ENCODE assay signal across 12 mouse cellular contexts in the genomic region with DNA sequence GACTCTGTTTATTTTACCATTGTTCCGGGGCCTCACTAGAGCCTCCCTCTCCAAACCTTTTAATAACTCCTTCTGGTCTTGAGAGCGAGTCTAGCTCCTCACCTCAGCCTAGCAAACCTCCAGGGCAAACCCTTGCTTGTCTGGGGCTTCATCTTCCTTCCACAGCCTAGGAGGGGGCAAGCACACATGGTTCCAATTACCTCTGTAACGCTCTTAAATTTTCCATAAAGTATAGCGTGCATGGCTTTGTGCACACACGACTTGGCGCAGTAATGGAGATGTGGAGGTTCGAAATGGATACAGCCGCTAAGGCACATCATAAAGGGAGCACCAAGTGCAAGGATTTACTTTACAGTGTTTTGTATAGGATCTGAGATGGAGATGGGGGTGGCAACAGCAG. TPM values are rescaled to one million over a fixed set of nuclear protein-coding genes. Genes with fewer than 3 reads are reported as not detected.
DNase-seq lines count a peak whose midpoint lies in the region; ATAC-seq and TF ChIP-seq lines count a peak whose summit lies in the region.
"Had no signal": no experiment of that assay in that cellular context is flagged by ENCODE, and none has a peak within 500 bp of the region (broad histone marks: within the 10 kb centered on the region; RNA-seq: fewer than 3 reads in every experiment).

No protein-coding gene starts in this region.

- H3K4me3 ChIP-seq in heart, postnatal 0 days (ENCODE audit: low read depth, low read length), result no peak overlapping the region
- no peak overlapping the region for H3K4me3 ChIP-seq in embryonic facial prominence, embryonic 12.5 days
- H3K4me3 ChIP-seq in limb, embryonic 15.5 days, result no peak overlapping the region
- H3K4me3 ChIP-seq: liver, embryonic 13.5 days; myocyte had no signal

- no peak for DNase-seq in heart, postnatal 0 days (ENCODE audit: low spot score)
- no peak for DNase-seq in heart, adult 9 months (ENCODE audit: low spot score in 2 of 2)
- DNase-seq in NIH3T3 (ENCODE audit: low read depth), result peak; percentile 52
- DNase-seq in left cerebral cortex, postnatal 4 days, result no peak
- DNase-seq: cerebellum, adult 18-20 months; kidney, postnatal 36 days; liver, embryonic 13.5 days; thymus, postnatal 14 days had no signal

- H3K4me1 ChIP-seq in heart, postnatal 0 days (ENCODE audit: control insufficient read depth, insufficient read depth), result peaks cover 44% of the 10 kb centered on the region
- peaks cover 34% of the 10 kb centered on the region for H3K4me1 ChIP-seq in embryonic facial prominence, embryonic 12.5 days
- peaks cover 54% of the 10 kb centered on the region for H3K4me1 ChIP-seq in limb, embryonic 15.5 days

- ATAC-seq in heart, postnatal 0 days (ENCODE audit: insufficient read depth, low read depth), result no peak
- peak; percentile 65 for ATAC-seq in embryonic facial prominence, embryonic 12.5 days (ENCODE audit: insufficient number of reproducible peaks, insufficient read depth, low FRiP score, low TSS enrichment)
- ATAC-seq in limb, embryonic 15.5 days (ENCODE audit: insufficient number of reproducible peaks, low FRiP score, low TSS enrichment, low read depth), result peak; percentile 75
- ATAC-seq in erythroid progenitor cell, adult 5-6 weeks (replicated peaks; ENCODE audit: low FRiP score, poor library complexity, severe bottlenecking), result no peak

- no peak overlapping the region for H3K4me2 ChIP-seq in heart, postnatal 0 days (ENCODE audit: low read depth, low read length)
- peak overlapping the region; percentile 38; the same call in 1 of the 2 replicates for H3K4me2 ChIP-seq in embryonic facial prominence, embryonic 12.5 days (replicated peaks)
- H3K4me2 ChIP-seq in limb, embryonic 15.5 days, result peak overlapping the region; percentile 37; the same call in 1 of the 2 replicates
- H3K4me2 ChIP-seq: liver, embryonic 13.5 days had no signal

- no peaks in the 10 kb centered on the region for H3K9me3 ChIP-seq in heart, postnatal 0 days (replicated peaks; ENCODE audit: control insufficient read depth, low read length)
- no peaks in the 10 kb centered on the region for H3K9me3 ChIP-seq in embryonic facial prominence, embryonic 12.5 days
- H3K9me3 ChIP-seq in limb, embryonic 15.5 days, result no peaks in the 10 kb centered on the region
- H3K9me3 ChIP-seq: liver, embryonic 13.5 days had no signal

- H3K27ac ChIP-seq in heart, postnatal 0 days (ENCODE audit: low read depth), result peak overlapping the region; percentile 84
- peak overlapping the region; percentile 98 for H3K27ac ChIP-seq in embryonic facial prominence, embryonic 12.5 days
- peak overlapping the region; percentile 95 for H3K27ac ChIP-seq in limb, embryonic 15.5 days
- H3K27ac ChIP-seq: liver, embryonic 13.5 days had no signal

- TF ChIP-seq EP300 in heart, postnatal 0 days (IDR thresholded peaks at IDR 0.05; ENCODE audit: low read depth), result no peak

- 90% methylated on average over 8 of the region's 8 CpGs for WGBS in heart, postnatal 0 days
- WGBS in embryonic facial prominence, embryonic 12.5 days, result 11% methylated on average over 8 of the region's 8 CpGs
- WGBS in limb, embryonic 15.5 days, result 25% methylated on average over 8 of the region's 8 CpGs

- TF ChIP-seq CTCF in heart, postnatal 0 days (IDR thresholded peaks at IDR 0.05; ENCODE audit: low read depth), result no peak

- H3K36me3 ChIP-seq in heart, postnatal 0 days (replicated peaks; ENCODE audit: control insufficient read depth, insufficient read depth, low read length), result no peaks in the 10 kb centered on the region
- no peaks in the 10 kb centered on the region for H3K36me3 ChIP-seq in embryonic facial prominence, embryonic 12.5 days
- H3K36me3 ChIP-seq in limb, embryonic 15.5 days, result no peaks in the 10 kb centered on the region
- H3K36me3 ChIP-seq: liver, embryonic 13.5 days had no signal

- H3K27me3 ChIP-seq in heart, postnatal 0 days (ENCODE audit: control insufficient read depth, insufficient read depth, low read length), result no peaks in the 10 kb centered on the region
- H3K27me3 ChIP-seq in embryonic facial prominence, embryonic 12.5 days, result no peaks in the 10 kb centered on the region
- no peaks in the 10 kb centered on the region for H3K27me3 ChIP-seq in limb, embryonic 15.5 days

- intact Hi-C loops in left cerebral cortex, postnatal 4 days (cut with DNase I), result no loop called here

- no peak overlapping the region for H3K9ac ChIP-seq in heart, postnatal 0 days (replicated peaks; ENCODE audit: low read depth, low read length)
- peak overlapping the region; percentile 31; the same call in 1 of the 2 replicates for H3K9ac ChIP-seq in embryonic facial prominence, embryonic 12.5 days
- H3K9ac ChIP-seq in limb, embryonic 15.5 days, result no peak overlapping the region
- H3K9ac ChIP-seq: liver, embryonic 13.5 days had no signal

RNA-seq across cellular contexts. Expression of a gene that starts 14.2 kb away (rescaled TPM):
- 30.3 and 35.6 TPM in 2 replicates for total RNA-seq in heart, postnatal 0 days (2014; rRNA removed; ENCODE audit: low replicate concordance)
- 17.0 and 17.4 TPM in 2 replicates for polyA plus RNA-seq in heart, postnatal 0 days (2015; fragmentation: Nextera tagmentation; extraction: Ambion mirVana)
- polyA plus RNA-seq in embryonic facial prominence, embryonic 12.5 days (2016; fragmentation: Nextera tagmentation; extraction: Ambion mirVana), result 81.2 and 92.3 TPM in 2 replicates
- 63.6 and 77.1 TPM in 2 replicates for polyA plus RNA-seq in limb, embryonic 15.5 days (2015; fragmentation: Nextera tagmentation; extraction: Ambion mirVana)
- total RNA-seq in erythroid progenitor cell, adult 5-6 weeks (2015; ENCODE audit: low replicate concordance), result 0.72 and 3.8 TPM in 2 replicates
- 1.9 TPM in 1 of 2 replicates, not detected in the other for total RNA-seq in erythroid progenitor cell, adult 5-6 weeks (2017; ENCODE audit: low replicate concordance)
- total RNA-seq in left cerebral cortex, postnatal 4 days (2021), result 10 to 100 TPM; 50.6 to 52.2 TPM

RNA-seq across cellular contexts. Expression of a gene that starts 36.8 kb away (rescaled TPM):
- total RNA-seq in heart, postnatal 0 days (2014; rRNA removed; ENCODE audit: low replicate concordance), result 14.0 and 15.7 TPM in 2 replicates
- 34.6 and 35.8 TPM in 2 replicates for polyA plus RNA-seq in heart, postnatal 0 days (2015; fragmentation: Nextera tagmentation; extraction: Ambion mirVana)
- polyA plus RNA-seq in embryonic facial prominence, embryonic 12.5 days (2016; fragmentation: Nextera tagmentation; extraction: Ambion mirVana), result 41.8 and 41.9 TPM in 2 replicates
- polyA plus RNA-seq in limb, embryonic 15.5 days (2015; fragmentation: Nextera tagmentation; extraction: Ambion mirVana), result 41.3 and 44.4 TPM in 2 replicates
- 11.3 and 21.6 TPM in 2 replicates for total RNA-seq in erythroid progenitor cell, adult 5-6 weeks (2015; ENCODE audit: low replicate concordance)
- 9.6 and 22.6 TPM in 2 replicates for total RNA-seq in erythroid progenitor cell, adult 5-6 weeks (2017; ENCODE audit: low replicate concordance)
- total RNA-seq in left cerebral cortex, postnatal 4 days (2021), result 10 to 100 TPM; 25.8 to 27.1 TPM

RNA-seq across cellular contexts. Expression of a gene that starts 37.1 kb away (rescaled TPM):
- 29.7 and 85.4 TPM in 2 replicates for total RNA-seq in heart, postnatal 0 days (2014; rRNA removed; ENCODE audit: low replicate concordance)
- polyA plus RNA-seq in heart, postnatal 0 days (2015; fragmentation: Nextera tagmentation; extraction: Ambion mirVana), result 104 and 108 TPM in 2 replicates
- 125 TPM in 2 replicates for polyA plus RNA-seq in embryonic facial prominence, embryonic 12.5 days (2016; fragmentation: Nextera tagmentation; extraction: Ambion mirVana)
- 97.5 and 110 TPM in 2 replicates for polyA plus RNA-seq in limb, embryonic 15.5 days (2015; fragmentation: Nextera tagmentation; extraction: Ambion mirVana)
- 42.5 and 54.5 TPM in 2 replicates for total RNA-seq in erythroid progenitor cell, adult 5-6 weeks (2015; ENCODE audit: low replicate concordance)
- 34.0 and 36.5 TPM in 2 replicates for total RNA-seq in erythroid progenitor cell, adult 5-6 weeks (2017; ENCODE audit: low replicate concordance)
- total RNA-seq in left cerebral cortex, postnatal 4 days (2021), result 10 to 100 TPM; 60.2 to 60.8 TPM

Comparison
In these comparisons a context has a peak if more than half of its experiments do, and no peak if none do; other contexts are left out.
1. ATAC-seq: peak in embryonic facial prominence, embryonic 12.5 days (single experiment) and limb, embryonic 15.5 days (single experiment); none in heart, postnatal 0 days (single experiment) and erythroid progenitor cell, adult 5-6 weeks (single experiment).
2. Peak in every context shown above with its lines, with median percentiles within 50 percentile points of each other: H3K27ac ChIP-seq.